Mouse (Mus musculus): ENCODE measurements at regions not wholly inside any gene's neighbourhood (a gene's known extent, or its start where the extent isn't known, plus 50 kb on each side); places are given as distances from the start of the nearest gene placed in this dataset.

GRCm38 (mm10) chr17:4199698-4200153 is 503.7 kb upstream of the Nox3 start:
- ATAC-seq = no peak

DNA sequence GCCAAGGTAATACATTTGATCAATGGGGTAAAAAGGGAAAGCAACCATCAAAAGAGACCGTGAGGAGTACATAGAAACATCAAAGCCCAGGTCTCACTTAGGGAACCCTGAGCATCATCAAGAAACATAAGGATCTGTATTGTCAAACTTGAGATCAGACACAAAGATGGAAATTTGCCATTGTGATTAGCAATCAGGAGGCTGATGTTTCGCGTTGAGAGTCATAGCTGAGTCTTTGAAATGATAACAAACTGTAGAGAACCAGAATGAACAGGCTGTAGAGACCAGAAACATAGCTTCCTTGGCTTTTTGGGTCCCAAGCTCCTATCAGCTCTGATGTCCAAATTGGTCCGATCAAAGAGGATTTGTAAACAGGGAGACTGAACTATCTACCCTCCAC is 505.2 kb upstream of the Nox3 start:
- ATAC-seq = no peak

DNA sequence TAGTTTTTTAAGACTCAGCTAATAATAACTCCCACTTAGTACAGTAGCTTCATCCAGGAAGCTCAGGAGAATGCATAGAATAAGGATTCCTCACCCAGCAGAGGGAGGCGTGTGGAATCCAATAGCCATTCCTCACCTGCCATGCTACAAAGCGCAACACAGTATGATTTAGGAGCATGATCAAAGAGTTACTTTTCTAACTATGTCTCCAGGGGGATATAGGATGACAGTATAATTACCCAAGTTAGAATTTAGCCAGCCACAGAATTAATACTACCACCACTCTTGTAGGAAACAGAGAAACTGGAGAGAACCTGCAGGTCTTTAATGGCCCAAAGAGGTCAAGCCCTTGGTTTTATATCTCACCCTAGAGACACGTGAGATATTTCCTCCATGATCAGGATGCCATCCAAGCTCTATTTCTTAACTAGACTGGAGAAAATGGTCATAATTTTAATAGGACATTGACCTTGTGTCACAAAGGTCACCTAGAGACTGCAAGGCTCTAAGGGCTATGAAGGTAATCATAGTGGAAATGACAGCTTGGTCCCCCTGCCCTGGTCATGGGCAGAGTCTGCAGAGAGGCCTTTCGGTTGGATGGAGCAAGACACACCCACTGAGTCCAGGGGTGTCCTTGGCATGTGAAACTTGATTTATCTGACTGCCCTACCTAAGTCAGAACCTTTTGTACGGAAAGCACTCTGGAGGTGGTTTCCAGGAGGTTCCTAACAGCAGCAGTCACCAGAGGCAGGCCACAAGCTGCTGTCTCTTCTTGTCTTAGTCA is 512.3 kb upstream of the Nox3 start:
- ATAC-seq = no peak

DNA sequence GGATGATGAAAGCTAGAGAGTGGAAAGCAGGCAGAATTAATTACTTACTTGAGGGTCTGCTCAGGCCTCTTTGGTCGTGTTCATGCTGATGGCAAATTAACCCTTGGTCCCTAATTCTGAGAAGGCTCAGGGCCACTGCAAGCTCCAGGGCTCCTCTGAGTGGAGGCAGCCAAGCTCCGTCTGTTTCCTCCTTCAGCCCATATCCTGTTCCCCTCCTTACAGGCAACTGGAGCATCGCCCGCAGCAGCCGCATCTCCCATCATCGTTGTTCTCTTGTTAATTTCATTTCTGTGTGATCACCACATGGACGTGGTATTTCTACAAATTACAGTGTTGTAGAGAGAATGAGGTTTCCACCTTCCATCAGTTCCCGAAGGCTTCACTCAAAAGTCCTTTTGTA is 513.6 kb upstream of the Nox3 start:
- no peak for ATAC-seq

DNA sequence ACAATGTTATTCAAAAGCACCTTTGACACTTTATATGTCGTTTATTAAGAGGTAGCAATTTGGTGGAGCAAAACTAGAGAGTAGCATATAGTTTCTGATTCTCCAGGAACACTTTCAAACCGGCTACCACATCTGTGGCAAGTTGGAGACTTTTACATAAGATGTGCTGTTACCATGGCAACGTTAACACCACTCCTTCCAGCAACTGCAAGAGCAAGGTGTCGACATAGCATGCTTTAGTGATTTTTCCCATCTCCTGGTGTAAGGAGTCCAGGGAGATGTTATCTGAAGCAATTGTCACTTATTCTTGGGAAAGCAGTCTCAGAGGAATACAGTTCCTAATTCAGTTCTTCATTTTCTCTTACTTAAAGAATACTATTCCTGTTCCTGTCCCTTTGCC is 516.5 kb upstream of the Nox3 start:
- no peak for ATAC-seq

DNA sequence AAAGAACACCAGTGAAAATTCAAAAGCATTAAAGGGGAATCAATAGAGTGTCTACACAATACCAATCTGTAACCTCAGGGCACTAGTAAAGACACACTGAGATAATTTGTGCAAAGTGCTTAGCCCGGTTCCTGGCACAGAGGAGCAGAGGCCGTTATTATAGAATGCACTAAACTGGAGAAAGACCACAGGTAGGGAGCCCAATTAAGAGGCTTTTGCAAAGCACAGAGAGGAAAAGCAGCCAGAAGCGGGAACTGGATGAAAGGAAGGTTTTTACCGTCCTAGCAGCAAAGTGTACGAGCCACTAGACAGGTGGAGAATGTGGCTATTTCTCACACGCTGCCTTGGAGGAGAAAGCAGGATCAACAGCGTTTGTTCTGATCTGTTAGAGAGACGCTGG is 518.9 kb upstream of the Nox3 start:
- no peak for ATAC-seq

DNA sequence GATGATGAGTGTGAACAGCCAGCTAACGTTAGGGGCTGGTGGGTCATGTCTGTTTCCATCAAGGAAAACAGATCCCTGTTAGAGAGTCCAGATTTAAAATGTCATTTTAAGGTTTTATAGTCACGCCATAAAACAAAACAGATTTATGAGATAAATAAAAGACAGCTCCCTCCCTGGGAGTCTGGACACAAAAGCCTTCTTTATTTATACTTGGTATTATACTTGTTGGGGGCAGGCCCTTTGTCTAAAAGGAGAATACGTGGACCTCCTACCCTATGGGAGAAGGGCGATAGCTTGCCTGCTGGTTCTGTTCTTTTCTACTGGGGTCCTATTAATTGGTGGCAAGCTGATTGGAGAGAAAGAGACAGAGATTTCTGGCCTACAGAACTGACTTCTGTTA is 520.1 kb upstream of the Nox3 start:
- no peak for ATAC-seq

- ATAC-seq = no peak
Observed at GRCm38 (mm10) chr17:4216750-4217149, 520.7 kb upstream of the Nox3 start.

DNA sequence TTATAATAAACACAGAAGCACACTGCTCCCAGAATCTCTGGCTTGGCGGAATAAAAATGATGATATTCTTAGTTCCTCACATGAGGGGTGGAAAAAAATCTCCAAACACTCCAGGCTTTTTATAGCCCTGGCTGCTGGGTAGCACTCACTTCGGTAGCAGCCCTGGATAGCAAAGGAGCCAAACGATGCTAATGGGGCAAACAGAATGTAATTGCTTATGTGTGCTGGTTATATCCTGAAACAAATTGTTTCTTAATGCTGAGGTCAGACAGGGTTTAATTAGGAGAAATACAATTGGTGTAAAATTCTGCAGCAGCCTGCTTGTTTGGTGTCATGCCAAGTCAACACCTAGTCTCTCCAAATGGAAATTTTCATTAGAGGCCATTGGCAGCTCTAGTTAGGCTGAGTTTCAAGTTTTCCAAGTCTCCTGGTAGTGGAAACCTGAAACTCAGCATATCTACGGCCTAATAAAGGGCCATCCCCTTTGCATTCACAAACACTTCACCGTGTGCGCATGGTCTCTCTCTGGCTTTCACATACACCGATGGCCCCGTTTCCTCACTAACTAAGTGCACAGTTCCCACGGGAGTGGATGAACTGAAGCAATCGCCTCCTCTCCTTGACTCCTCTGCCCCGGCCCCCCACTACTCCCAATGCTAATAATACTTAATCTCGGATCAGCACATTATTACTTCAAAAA is 524.8 kb upstream of the Nox3 start:
- no peak for ATAC-seq

GRCm38 (mm10) chr17:4227889-4228288 is 531.8 kb upstream of the Nox3 start:
- ATAC-seq = no peak

DNA sequence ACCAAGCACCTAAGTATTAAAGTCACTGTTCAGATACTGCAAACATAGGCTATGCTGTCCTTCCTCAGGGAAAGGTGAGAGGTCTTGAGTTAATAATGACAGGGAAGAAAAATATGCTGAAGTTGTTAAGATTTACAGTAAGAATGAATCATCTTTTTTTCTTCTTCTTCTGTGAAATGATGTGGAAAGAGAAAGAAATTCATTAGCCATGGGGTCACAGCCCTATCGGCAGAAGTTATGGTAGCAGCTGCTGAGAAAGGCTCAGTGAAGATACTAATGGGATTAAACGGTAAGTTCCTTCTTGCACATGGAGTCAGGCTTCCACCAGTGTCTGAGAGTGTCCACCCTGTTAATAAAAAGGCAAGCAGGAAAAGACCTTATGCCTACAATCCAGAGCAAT is 533.9 kb upstream of the Nox3 start:
- no peak for ATAC-seq

GRCm38 (mm10) chr17:4250476-4250875 is 554.4 kb upstream of the Nox3 start:
- no peak for ATAC-seq

- ATAC-seq = no peak
Observed at GRCm38 (mm10) chr17:4265471-4265870, 569.4 kb upstream of the Nox3 start.

DNA sequence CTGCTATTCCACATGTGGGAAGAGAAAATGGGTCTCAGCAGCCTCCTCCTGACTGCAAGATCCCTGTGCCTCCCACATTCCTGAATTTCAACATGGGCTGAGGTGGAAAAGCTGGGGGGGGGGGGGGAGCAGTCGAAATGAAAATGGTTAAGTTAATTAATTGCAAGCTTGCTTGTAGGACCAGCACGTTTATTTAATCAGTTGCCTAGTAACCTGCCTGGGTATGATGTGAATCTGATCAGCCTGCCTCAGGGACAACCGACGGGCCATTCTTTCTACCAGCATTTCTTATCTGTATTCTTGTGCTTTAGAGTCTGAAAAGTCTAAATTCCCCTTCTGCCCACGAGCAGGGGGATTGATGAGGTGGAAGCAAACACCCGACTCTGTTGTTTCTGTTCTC is 569.9 kb upstream of the Nox3 start:
- no peak for ATAC-seq

DNA sequence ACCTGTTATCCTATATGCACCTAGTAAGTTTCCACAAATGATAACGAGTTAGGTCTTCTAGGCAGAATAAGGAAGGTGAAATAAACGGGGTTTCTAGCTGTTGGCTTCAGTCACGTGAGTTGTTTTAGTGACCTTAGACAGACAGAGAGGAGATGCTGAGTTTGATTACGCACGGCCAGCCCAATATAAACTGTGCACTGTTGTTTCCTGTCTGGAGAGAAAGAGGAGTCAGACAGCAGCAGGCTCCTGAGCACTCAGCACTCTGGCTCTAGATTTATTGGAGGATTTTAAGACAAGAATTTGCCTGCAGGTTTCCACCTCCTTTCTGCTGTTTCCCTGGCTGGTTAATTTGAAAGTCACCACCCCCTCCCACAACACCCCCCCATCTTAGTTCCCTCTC is 570.4 kb upstream of the Nox3 start:
- no peak for ATAC-seq

GRCm38 (mm10) chr17:4268380-4268779 is 572.3 kb upstream of the Nox3 start:
- ATAC-seq = no peak

GRCm38 (mm10) chr17:4272456-4272855 is 576.4 kb upstream of the Nox3 start:
- no peak for ATAC-seq

DNA sequence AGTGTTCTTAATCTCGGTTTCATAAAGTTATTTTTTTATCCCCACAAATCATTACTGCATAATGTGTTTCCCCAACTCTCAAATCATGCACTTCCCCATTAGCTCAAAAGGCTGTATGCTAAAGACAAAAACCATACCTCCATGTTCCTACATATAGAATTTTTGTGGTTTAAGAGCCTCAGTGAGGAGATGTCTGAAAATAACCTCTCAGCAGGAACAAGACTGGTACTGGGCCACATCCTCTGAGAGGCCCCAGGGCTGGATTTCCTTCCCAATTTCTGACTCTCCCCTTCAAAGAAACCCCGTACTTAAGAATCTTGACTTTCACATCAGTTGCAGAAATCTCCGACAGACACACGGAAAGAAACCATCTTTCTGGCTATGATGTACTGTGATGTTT is 580.7 kb upstream of the Nox3 start:
- ATAC-seq = no peak

GRCm38 (mm10) chr17:4278239-4278827 is 582.3 kb upstream of the Nox3 start:
- no peak for ATAC-seq

DNA sequence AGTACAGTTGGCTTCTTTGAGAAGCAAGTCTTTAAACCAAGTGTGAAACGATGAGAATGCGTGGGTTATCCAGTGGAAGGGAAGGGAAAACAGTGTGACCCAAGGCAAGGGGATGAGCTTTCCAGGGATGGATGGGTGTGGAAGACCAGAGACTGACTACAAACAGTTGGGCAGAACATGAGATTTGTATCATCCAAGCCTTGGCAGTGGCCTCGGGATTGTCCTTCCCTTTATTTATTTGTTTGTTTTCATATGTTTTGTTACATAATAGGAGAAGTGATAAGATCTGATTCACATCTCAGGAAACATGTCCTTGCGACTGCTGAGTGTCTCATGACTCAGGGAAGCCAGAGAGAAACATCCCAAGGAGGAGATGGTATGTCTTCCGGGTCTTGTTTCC is 585.4 kb upstream of the Nox3 start:
- ATAC-seq = no peak

- no peak for ATAC-seq
Observed at GRCm38 (mm10) chr17:4291418-4291817, 595.4 kb upstream of the Nox3 start.

DNA sequence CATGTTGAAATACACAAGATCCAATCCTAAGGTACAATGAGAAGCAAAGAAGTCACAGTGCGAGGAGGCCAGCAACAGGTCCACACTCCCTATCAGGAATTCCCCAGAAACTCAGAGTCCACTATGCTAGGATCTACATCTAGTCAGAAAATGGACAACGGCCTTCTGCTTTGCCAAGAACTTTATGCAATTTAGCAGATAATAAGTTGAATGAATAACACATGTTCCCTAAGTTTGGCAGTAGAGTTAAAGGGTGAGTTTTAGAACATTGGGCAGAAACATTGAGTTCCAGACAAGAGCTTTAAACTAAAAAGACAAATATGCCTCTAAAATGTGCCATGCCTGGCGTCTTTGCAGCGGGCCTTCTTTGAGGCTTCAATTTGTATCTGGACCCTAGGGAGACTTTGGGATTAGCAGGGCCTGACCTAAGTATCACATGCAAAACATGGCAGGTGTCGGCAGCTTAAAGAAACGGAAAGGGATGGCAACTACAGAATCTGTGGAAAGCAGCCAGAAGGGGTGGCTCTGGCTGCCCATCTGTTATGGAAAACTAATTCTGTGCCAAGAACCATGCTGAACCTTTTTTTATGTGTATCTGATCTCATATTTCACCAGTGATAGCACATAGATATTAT is 600.6 kb upstream of the Nox3 start:
- no peak for ATAC-seq

GRCm38 (mm10) chr17:4297156-4297535 is 601.1 kb upstream of the Nox3 start:
- no peak for ATAC-seq
